Mouse (Mus musculus) testis, adult 2 months (tissue): Measurements from ENCODE around the gene Myl9.

Experiments used
- CTCF ChIP-seq: fragments of 200-500 bp; IDR thresholded peaks from 2 replicates; pipeline ENCODE4 v1.5.1; 2012; ENCODE audit warnings: low read depth, mild to moderate bottlenecking, inconsistent platforms, low read length, moderate library complexity; ENCODE audit not compliant: control insufficient read depth, insufficient read depth, insufficient replicate concordance
- POLR2A ChIP-seq: fragments of 200-500 bp; IDR thresholded peaks from 2 replicates; pipeline ENCODE4 v1.6.1; 2012; ENCODE audit warnings: low read depth, mild to moderate bottlenecking, inconsistent platforms, low read length, moderate library complexity; ENCODE audit not compliant: control insufficient read depth

DNA sequence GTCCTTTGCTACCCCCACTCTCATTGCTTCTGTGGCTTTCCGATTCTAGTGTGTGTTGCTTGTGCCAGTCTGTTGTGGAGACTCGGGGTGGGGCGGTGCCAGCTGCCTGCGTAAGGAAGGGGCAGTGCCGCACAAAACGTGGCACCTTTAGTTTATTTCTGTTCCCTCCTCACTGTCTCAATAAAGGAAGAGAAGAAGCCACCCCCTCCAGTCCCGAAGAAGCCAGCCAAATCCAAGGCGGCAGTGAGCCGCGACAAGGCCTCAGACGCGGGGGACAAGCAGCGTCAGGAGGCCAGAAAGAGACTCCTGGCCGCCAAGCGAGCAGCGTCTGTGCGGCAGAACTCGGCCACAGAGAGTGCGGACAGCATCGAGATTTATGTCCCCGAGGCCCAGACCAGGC is 12.7 kb upstream of the Myl9 start:
- TF ChIP-seq CTCF (no peak), POLR2A (no peak)
